In genomic region chr3:37897392-37897791, GRCm38 (mm10) we compare ENCODE assay signal across 9 mouse cellular contexts.
DNase-seq lines count a peak whose midpoint lies in the region; ATAC-seq lines count a peak whose summit lies in the region.
"Had no signal": no experiment of that assay in that cellular context is flagged by ENCODE, and none has a peak within 500 bp of the region (broad histone marks: within the 10 kb centered on the region; RNA-seq: fewer than 3 reads in every experiment).

No protein-coding gene starts in this region.

- no peak for ATAC-seq in liver, embryonic 12.5 days
- ATAC-seq in hindbrain, embryonic 11.5 days (ENCODE audit: low FRiP score), result peak; percentile 47; the same call in 1 of the 2 replicates
- ATAC-seq in midbrain, embryonic 15.5 days (replicated peaks), result peak; percentile 37

- DNase-seq in heart, embryonic 10.5 days (ENCODE audit: low spot score), result no peak
- no peak for DNase-seq in heart, postnatal 36 days
- no peak for DNase-seq in liver
- no peak for DNase-seq in hindbrain, embryonic 11.5 days (ENCODE audit: low spot score)
- no peak for DNase-seq in layer of hippocampus, adult 9-11 months
- no peak for DNase-seq in right cerebral cortex, adult 18-20 months

- WGBS in heart, embryonic 10.5 days, result 42% methylated on average over 3 of the region's 3 CpGs
- 34% methylated on average over 3 of the region's 3 CpGs for WGBS in liver, embryonic 12.5 days (ENCODE audit: insufficient replicate concordance)
- WGBS in hindbrain, embryonic 11.5 days, result 40% methylated on average over 3 of the region's 3 CpGs
- 14% methylated on average over 3 of the region's 3 CpGs for WGBS in midbrain, embryonic 15.5 days

- H3K4me1 ChIP-seq in heart, embryonic 10.5 days, result peaks cover 11% of the 10 kb centered on the region
- no peaks in the 10 kb centered on the region; the same call in 1 of the 2 replicates for H3K4me1 ChIP-seq in liver, embryonic 12.5 days
- no peaks in the 10 kb centered on the region for H3K4me1 ChIP-seq in hindbrain, embryonic 11.5 days (replicated peaks; ENCODE audit: control insufficient read depth, insufficient read depth, low read length)
- peaks cover 9% of the 10 kb centered on the region; the same call in 1 of the 2 replicates for H3K4me1 ChIP-seq in midbrain, embryonic 15.5 days

- H3K27ac ChIP-seq in heart, embryonic 10.5 days, result peak overlapping the region; percentile 83; the same call in 1 of the 2 replicates
- no peak overlapping the region for H3K27ac ChIP-seq in liver, embryonic 12.5 days
- H3K27ac ChIP-seq in hindbrain, embryonic 11.5 days (ENCODE audit: low read depth, low read length), result 0 out of 2 replicates have a peak overlapping the region, but pooled peaks have one; percentile 43
- H3K27ac ChIP-seq in midbrain, embryonic 15.5 days, result no peak overlapping the region
- H3K27ac ChIP-seq: liver, embryonic 15.5 days had no signal

- H3K9me3 ChIP-seq in heart, embryonic 10.5 days, result no peaks in the 10 kb centered on the region
- no peaks in the 10 kb centered on the region for H3K9me3 ChIP-seq in liver, embryonic 12.5 days (replicated peaks)
- H3K9me3 ChIP-seq in hindbrain, embryonic 11.5 days (ENCODE audit: control insufficient read depth, low read length), result no peaks in the 10 kb centered on the region
- H3K9me3 ChIP-seq in midbrain, embryonic 15.5 days, result no peaks in the 10 kb centered on the region
- H3K9me3 ChIP-seq: liver, embryonic 15.5 days had no signal

- peak overlapping the region; percentile 48 for H3K4me3 ChIP-seq in heart, embryonic 10.5 days
- no peak overlapping the region for H3K4me3 ChIP-seq in liver, embryonic 12.5 days
- no peak overlapping the region for H3K4me3 ChIP-seq in hindbrain, embryonic 11.5 days (ENCODE audit: low read depth, low read length)
- no peak overlapping the region for H3K4me3 ChIP-seq in midbrain, embryonic 15.5 days
- H3K4me3 ChIP-seq: liver, embryonic 15.5 days had no signal

- H3K36me3 ChIP-seq in heart, embryonic 10.5 days, result no peaks in the 10 kb centered on the region
- no peaks in the 10 kb centered on the region for H3K36me3 ChIP-seq in liver, embryonic 12.5 days
- H3K36me3 ChIP-seq in hindbrain, embryonic 11.5 days (ENCODE audit: control insufficient read depth, insufficient read depth, low read length), result no peaks in the 10 kb centered on the region
- no peaks in the 10 kb centered on the region for H3K36me3 ChIP-seq in midbrain, embryonic 15.5 days (replicated peaks)
- H3K36me3 ChIP-seq: liver, embryonic 15.5 days had no signal

- no peak overlapping the region for H3K9ac ChIP-seq in liver, embryonic 12.5 days
- H3K9ac ChIP-seq in hindbrain, embryonic 11.5 days (ENCODE audit: low read depth, low read length), result no peak overlapping the region
- H3K9ac ChIP-seq in midbrain, embryonic 15.5 days, result no peak overlapping the region
- H3K9ac ChIP-seq: liver, embryonic 15.5 days had no signal

- intact Hi-C loops in heart, postnatal 36 days (cut with DNase I), result no loop called here

- H3K27me3 ChIP-seq in heart, embryonic 10.5 days (ENCODE audit: insufficient read depth, poor library complexity, severe bottlenecking), result no peaks in the 10 kb centered on the region
- no peaks in the 10 kb centered on the region; the same call in 1 of the 2 replicates for H3K27me3 ChIP-seq in liver, embryonic 12.5 days (replicated peaks)
- no peaks in the 10 kb centered on the region for H3K27me3 ChIP-seq in hindbrain, embryonic 11.5 days (ENCODE audit: control insufficient read depth, insufficient read depth, low read length)
- H3K27me3 ChIP-seq in midbrain, embryonic 15.5 days (replicated peaks), result no peaks in the 10 kb centered on the region
- H3K27me3 ChIP-seq: liver, embryonic 15.5 days had no signal

- H3K4me2 ChIP-seq in liver, embryonic 12.5 days, result peak overlapping the region; percentile 48
- peak overlapping the region; percentile 45; the same call in 1 of the 2 replicates for H3K4me2 ChIP-seq in hindbrain, embryonic 11.5 days (replicated peaks; ENCODE audit: low read depth, low read length)
- 0 out of 2 replicates have a peak overlapping the region, but pooled peaks have one; percentile 41 for H3K4me2 ChIP-seq in midbrain, embryonic 15.5 days

Comparison
In these comparisons a context has a peak if more than half of its experiments do, and no peak if none do; other contexts are left out.
1. H3K27ac ChIP-seq: peak in heart, embryonic 10.5 days (single experiment) and hindbrain, embryonic 11.5 days (single experiment); none in liver, embryonic 12.5 days (single experiment) and midbrain, embryonic 15.5 days (single experiment).
2. Peak in every context shown above with its lines, with median percentiles within 50 percentile points of each other: H3K4me2 ChIP-seq.